Mouse (Mus musculus): ENCODE measurements around the gene Carmil1. TPM values are rescaled to one million over a fixed set of nuclear protein-coding genes. Genes with fewer than 3 reads are reported as not detected.
A peak's percentile ranks its signal among the peaks of the same experiment; 100 is the strongest.

Carmil1 gene
- polyA plus RNA-seq, 1 experiment: 23.3 TPM

- H3K27ac ChIP-seq (ENCODE audit: insufficient read depth, low read length): no peak overlapping the region
- H3K36me3 ChIP-seq (ENCODE audit: control insufficient read depth, insufficient read depth, low read length, poor library complexity, severe bottlenecking): no peaks in the 10 kb centered on the region
- no peaks in the 10 kb centered on the region for H3K9me3 ChIP-seq (replicated peaks; ENCODE audit: control insufficient read depth, insufficient read depth, low read length, poor library complexity, severe bottlenecking)
- H3K4me3 ChIP-seq (ENCODE audit: low read depth, low read length): no peak overlapping the region
- TF ChIP-seq CTCF (IDR thresholded peaks at IDR 0.05; ENCODE audit: low read depth, low read length) (no peak), POLR2A (IDR thresholded peaks at IDR 0.05; ENCODE audit: insufficient read depth, low read length) (no peak), EP300 (IDR thresholded peaks at IDR 0.05; ENCODE audit: insufficient read depth, low read depth, low read length) (no peak)
- H3K27me3 ChIP-seq (ENCODE audit: control insufficient read depth, insufficient read depth, low read length, poor library complexity, severe bottlenecking): no peaks in the 10 kb centered on the region
- no peaks in the 10 kb centered on the region for H3K4me1 ChIP-seq (ENCODE audit: control insufficient read depth, insufficient read depth, low read length)
- H3K9ac ChIP-seq (ENCODE audit: low read depth, poor library complexity, severe bottlenecking): no peak overlapping the region
Observed at GRCm38 (mm10) chr13:24268355-24269099, 12.1 kb downstream of the Carmil1 start.

- TF ChIP-seq CTCF (IDR thresholded peaks at IDR 0.05; ENCODE audit: low read depth, low read length): no peak
- no peak for TF ChIP-seq EP300 (IDR thresholded peaks at IDR 0.05; ENCODE audit: insufficient read depth, low read depth, low read length)
- no peak for TF ChIP-seq POLR2A (IDR thresholded peaks at IDR 0.05; ENCODE audit: insufficient read depth, low read length)
- no peak overlapping the region for H3K9ac ChIP-seq (ENCODE audit: low read depth, poor library complexity, severe bottlenecking)
- H3K4me1 ChIP-seq (ENCODE audit: control insufficient read depth, insufficient read depth, low read length): no peaks in the 10 kb centered on the region
- no peaks in the 10 kb centered on the region for H3K36me3 ChIP-seq (ENCODE audit: control insufficient read depth, insufficient read depth, low read length, poor library complexity, severe bottlenecking)
- no peak overlapping the region for H3K27ac ChIP-seq (ENCODE audit: insufficient read depth, low read length)
- H3K27me3 ChIP-seq (ENCODE audit: control insufficient read depth, insufficient read depth, low read length, poor library complexity, severe bottlenecking): no peaks in the 10 kb centered on the region
- no peaks in the 10 kb centered on the region for H3K9me3 ChIP-seq (replicated peaks; ENCODE audit: control insufficient read depth, insufficient read depth, low read length, poor library complexity, severe bottlenecking)
- no peak overlapping the region for H3K4me3 ChIP-seq (ENCODE audit: low read depth, low read length)
Observed at GRCm38 (mm10) chr13:24264760-24265159, 15.8 kb downstream of the Carmil1 start.

DNA sequence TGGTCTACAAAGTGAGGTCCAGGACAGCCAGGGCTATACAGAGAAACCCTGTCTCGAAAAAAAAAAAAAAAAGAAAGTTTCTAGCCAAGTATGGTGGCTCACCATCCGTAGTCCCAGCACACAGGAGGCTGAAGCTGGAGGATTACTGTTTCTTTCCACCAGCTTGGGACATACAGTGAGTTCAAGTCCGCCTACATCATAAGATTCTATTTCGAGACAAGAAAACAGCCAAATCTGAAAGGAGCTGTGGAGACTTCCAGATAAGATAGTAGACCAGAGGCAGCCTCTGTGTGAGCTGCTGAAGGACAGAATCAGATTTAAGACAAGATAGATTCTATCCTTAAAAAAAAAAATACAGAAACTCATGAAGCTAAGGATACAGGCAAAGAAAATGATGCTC is 17.0 kb downstream of the Carmil1 start:
- Histone ChIP-seq H3K9ac (ENCODE audit: low read depth, poor library complexity, severe bottlenecking) (no peak overlapping the region), H3K4me3 (ENCODE audit: low read depth, low read length) (no peak overlapping the region), H3K4me1 (ENCODE audit: control insufficient read depth, insufficient read depth, low read length) (no peaks in the 10 kb centered on the region), H3K36me3 (ENCODE audit: control insufficient read depth, insufficient read depth, low read length, poor library complexity, severe bottlenecking) (no peaks in the 10 kb centered on the region), H3K27me3 (ENCODE audit: control insufficient read depth, insufficient read depth, low read length, poor library complexity, severe bottlenecking) (no peaks in the 10 kb centered on the region), H3K27ac (ENCODE audit: insufficient read depth, low read length) (no peak overlapping the region), H3K9me3 (replicated peaks; ENCODE audit: control insufficient read depth, insufficient read depth, low read length, poor library complexity, severe bottlenecking) (no peaks in the 10 kb centered on the region)
- TF ChIP-seq CTCF (IDR thresholded peaks at IDR 0.05; ENCODE audit: low read depth, low read length) (no peak), POLR2A (IDR thresholded peaks at IDR 0.05; ENCODE audit: insufficient read depth, low read length) (no peak), EP300 (IDR thresholded peaks at IDR 0.05; ENCODE audit: insufficient read depth, low read depth, low read length) (no peak)

GRCm38 (mm10) chr13:24260751-24261591 is 19.6 kb downstream of the Carmil1 start:
- H3K36me3 ChIP-seq (ENCODE audit: control insufficient read depth, insufficient read depth, low read length, poor library complexity, severe bottlenecking): no peaks in the 10 kb centered on the region
- H3K9ac ChIP-seq (ENCODE audit: low read depth, poor library complexity, severe bottlenecking): no peak overlapping the region
- no peaks in the 10 kb centered on the region for H3K4me1 ChIP-seq (ENCODE audit: control insufficient read depth, insufficient read depth, low read length)
- no peaks in the 10 kb centered on the region for H3K27me3 ChIP-seq (ENCODE audit: control insufficient read depth, insufficient read depth, low read length, poor library complexity, severe bottlenecking)
- no peak overlapping the region for H3K27ac ChIP-seq (ENCODE audit: insufficient read depth, low read length)
- no peaks in the 10 kb centered on the region for H3K9me3 ChIP-seq (replicated peaks; ENCODE audit: control insufficient read depth, insufficient read depth, low read length, poor library complexity, severe bottlenecking)
- TF ChIP-seq POLR2A (IDR thresholded peaks at IDR 0.05; ENCODE audit: insufficient read depth, low read length) (no peak), EP300 (IDR thresholded peaks at IDR 0.05; ENCODE audit: insufficient read depth, low read depth, low read length) (no peak), CTCF (IDR thresholded peaks at IDR 0.05; ENCODE audit: low read depth, low read length) (no peak)
- H3K4me3 ChIP-seq (ENCODE audit: low read depth, low read length): no peak overlapping the region

DNA sequence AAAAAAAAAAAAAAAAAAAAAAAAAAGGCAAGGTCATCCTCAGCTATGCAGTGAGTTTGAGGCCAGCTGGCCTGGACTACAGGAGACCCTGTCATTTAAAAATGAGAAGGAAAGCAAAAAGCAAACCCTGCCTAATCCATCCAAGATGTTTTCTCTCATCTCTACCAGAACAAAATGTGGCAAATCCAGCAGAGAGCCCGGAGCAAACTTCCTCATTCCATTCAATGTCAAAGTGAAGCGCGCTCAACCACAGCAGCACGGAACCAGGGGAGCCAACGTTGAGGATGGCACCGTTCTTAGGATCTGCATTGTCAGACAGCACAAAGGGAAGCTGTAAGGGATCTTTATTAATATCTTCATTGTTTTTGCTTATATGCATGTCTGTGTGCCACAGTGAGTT is 22.8 kb downstream of the Carmil1 start:
- H3K27ac ChIP-seq (ENCODE audit: insufficient read depth, low read length): no peak overlapping the region
- H3K9me3 ChIP-seq (replicated peaks; ENCODE audit: control insufficient read depth, insufficient read depth, low read length, poor library complexity, severe bottlenecking): no peaks in the 10 kb centered on the region
- no peak overlapping the region for H3K9ac ChIP-seq (ENCODE audit: low read depth, poor library complexity, severe bottlenecking)
- no peaks in the 10 kb centered on the region for H3K4me1 ChIP-seq (ENCODE audit: control insufficient read depth, insufficient read depth, low read length)
- H3K27me3 ChIP-seq (ENCODE audit: control insufficient read depth, insufficient read depth, low read length, poor library complexity, severe bottlenecking): no peaks in the 10 kb centered on the region
- no peak overlapping the region for H3K4me3 ChIP-seq (ENCODE audit: low read depth, low read length)
- H3K36me3 ChIP-seq (ENCODE audit: control insufficient read depth, insufficient read depth, low read length, poor library complexity, severe bottlenecking): no peaks in the 10 kb centered on the region
- TF ChIP-seq POLR2A (IDR thresholded peaks at IDR 0.05; ENCODE audit: insufficient read depth, low read length): no peak
- no peak for TF ChIP-seq CTCF (IDR thresholded peaks at IDR 0.05; ENCODE audit: low read depth, low read length)
- TF ChIP-seq EP300 (IDR thresholded peaks at IDR 0.05; ENCODE audit: insufficient read depth, low read depth, low read length): no peak

GRCm38 (mm10) chr13:24253989-24254388 is 26.6 kb downstream of the Carmil1 start:
- Histone ChIP-seq H3K9me3 (replicated peaks; ENCODE audit: control insufficient read depth, insufficient read depth, low read length, poor library complexity, severe bottlenecking) (no peaks in the 10 kb centered on the region), H3K27ac (ENCODE audit: insufficient read depth, low read length) (no peak overlapping the region), H3K4me1 (ENCODE audit: control insufficient read depth, insufficient read depth, low read length) (no peaks in the 10 kb centered on the region), H3K27me3 (ENCODE audit: control insufficient read depth, insufficient read depth, low read length, poor library complexity, severe bottlenecking) (no peaks in the 10 kb centered on the region), H3K4me3 (ENCODE audit: low read depth, low read length) (peak overlapping the region; percentile 14; the same call in 1 of the 2 replicates), H3K36me3 (ENCODE audit: control insufficient read depth, insufficient read depth, low read length, poor library complexity, severe bottlenecking) (no peaks in the 10 kb centered on the region), H3K9ac (ENCODE audit: low read depth, poor library complexity, severe bottlenecking) (no peak overlapping the region)
- TF ChIP-seq EP300 (IDR thresholded peaks at IDR 0.05; ENCODE audit: insufficient read depth, low read depth, low read length) (no peak), CTCF (IDR thresholded peaks at IDR 0.05; ENCODE audit: low read depth, low read length) (peak; percentile 34)

Measured in ES-Bruce4 (cell line).